Mouse (Mus musculus): ENCODE results near the gene Grb10. TPM values are rescaled to one million over a fixed set of nuclear protein-coding genes. Genes with fewer than 3 reads are reported as not detected.

The Grb10 gene
- total RNA-seq, 2 experiments from 2014 or later: 61.1 to 71.2 TPM

Other genes starting within 250 kb of the Grb10 start
- gene Fignl1, start 229.7 kb downstream of the Grb10 start, total RNA-seq (2021): 1 to 10 TPM; 1.3 TPM
- 10 to 100 TPM; 60.8 to 74.0 TPM for gene Ddc, start 140.5 kb downstream of the Grb10 start, total RNA-seq (2021)